Mouse (Mus musculus) liver, embryonic 14.5 days (tissue): Measurements from ENCODE around the gene Metap2. TPM values are rescaled to one million over a fixed set of nuclear protein-coding genes. Genes with fewer than 3 reads are reported as not detected.
A peak's percentile ranks its signal among the peaks of the same experiment; 100 is the strongest.

ENCODE experiments used
- ATAC-seq: fragments of 200-750 bp; cut with Nextera tagmentation; 2 replicates; pipeline ENCODE4 v1.8.0; 2017; ENCODE audit warnings: moderate number of reproducible peaks, mild to moderate bottlenecking, moderate library complexity; ENCODE audit not compliant: insufficient read depth
- DNase-seq, 3 experiments: peaks; one replicate each; pipeline ENCODE4 v3.0.0-alpha.2; 2012 to 2013; ENCODE audit warnings: low read depth in 3 of 3, low spot score in 3 of 3
- H3K27ac ChIP-seq: fragments of 300-500 bp; sonication (generic); 2 replicates; pipeline ENCODE4 v1.5.1; 2014; ENCODE audit warnings: moderate library complexity, mild to moderate bottlenecking, control low read depth, inconsistent platforms
- H3K27me3 ChIP-seq: fragments of 300-500 bp; sonication (generic); 2 replicates; pipeline ENCODE4 v1.6.1; 2014; ENCODE audit warnings: mild to moderate bottlenecking, low read length, moderate library complexity; ENCODE audit not compliant: control insufficient read depth, insufficient read depth
- H3K36me3 ChIP-seq: fragments of 300-500 bp; sonication (generic); replicated peaks from 2 replicates; pipeline ENCODE4 v1.6.1; 2014; ENCODE audit warnings: low read depth; ENCODE audit not compliant: control insufficient read depth, insufficient read depth
- H3K4me1 ChIP-seq, 2 experiments: fragments of 200-500 bp in 1 of 2; fragments of 300-500 bp in 1 of 2; sonication (generic) in 1 of 2; replicated peaks; 2 replicates each; pipeline ENCODE4 v1.6.1; 2012 to 2014; ENCODE audit warnings: antibody characterized with exemption in 1 of 2, inconsistent platforms in 1 of 2, low read length in 1 of 2; ENCODE audit not compliant: control insufficient read depth in 2 of 2, insufficient read depth in 2 of 2
- H3K4me2 ChIP-seq: fragments of 300-500 bp; sonication (generic); 2 replicates; pipeline ENCODE4 v1.6.1; 2014; ENCODE audit warnings: low read depth, mild to moderate bottlenecking, control low read depth, moderate library complexity
- H3K4me3 ChIP-seq, 2 experiments: fragments of 200-500 bp in 1 of 2; fragments of 300-500 bp in 1 of 2; sonication (generic) in 1 of 2; 2 replicates each; pipeline ENCODE4 v1.5.1; 2012 to 2014; ENCODE audit warnings: low read depth in 2 of 2, low read length in 2 of 2, mild to moderate bottlenecking in 2 of 2, control low read depth in 1 of 2, inconsistent platforms in 1 of 2, moderate library complexity in 1 of 2; ENCODE audit not compliant: insufficient read depth in 1 of 2
- H3K9ac ChIP-seq: fragments of 300-500 bp; sonication (generic); replicated peaks from 2 replicates; pipeline ENCODE4 v1.6.1; 2014; ENCODE audit warnings: mild to moderate bottlenecking, control low read depth, moderate library complexity
- H3K9me3 ChIP-seq: fragments of 300-500 bp; sonication (generic); 2 replicates; pipeline ENCODE4 v1.6.1; 2016; ENCODE audit warnings: low read length, mixed read lengths; ENCODE audit not compliant: control insufficient read depth
- CTCF ChIP-seq: IDR thresholded peaks from 2 replicates; pipeline ENCODE4 v1.5.1; 2016; ENCODE audit warnings: antibody characterized with exemption, low read depth, control low read depth
- EP300 ChIP-seq: IDR thresholded peaks from 2 replicates; pipeline ENCODE4 v1.6.1; 2016; ENCODE audit warnings: antibody characterized with exemption, low read depth
- WGBS: fragments of 180-500 bp; shearing (Covaris S2); extraction: QIAGEN DNeasy Blood & Tissue Kit; methylation state at CpG from one replicate; pipeline ENCODE4 v1.1.7; 2014; ENCODE audit not compliant: insufficient replicate concordance; 5-methylcytosine and 5-hydroxymethylcytosine counted together
- polyA plus RNA-seq, 2 experiments: library from polyadenylated mRNA; depleted of rRNA in 1 of 2; stranded (reverse) in 1 of 2; unstranded in 1 of 2; fragments of >200 nt; fragmentation: Nextera tagmentation in 1 of 2; extraction: Ambion mirVana in 1 of 2; gene quantifications; 2 replicates each; pipeline versions ENCODE4 v1.2.1 to v1.2.3; 2012 to 2014

The Metap2 gene
- polyA plus RNA-seq, 2 experiments = 176 to 181 TPM

- H3K9ac ChIP-seq = no peak overlapping the region
- no peak for ATAC-seq
- no peaks in the 10 kb centered on the region for H3K9me3 ChIP-seq
- TF ChIP-seq CTCF (no peak), EP300 (no peak)
- WGBS = 49% methylated on average over 1 of the region's 1 CpGs
- peaks cover 25 to 50% of the 10 kb centered on the region in 2 experiments for H3K4me1 ChIP-seq
- H3K4me3 ChIP-seq = no peak overlapping the region
- peak overlapping the region; percentile 68 for H3K27ac ChIP-seq
- H3K36me3 ChIP-seq = no peaks in the 10 kb centered on the region
- no peaks in the 10 kb centered on the region for H3K27me3 ChIP-seq
- peak overlapping the region; percentile 38 for H3K4me2 ChIP-seq
- DNase-seq = no peak
These were observed 16.0 kb upstream of the Metap2 start for GRCm38 (mm10) chr10:93912917-93913316.

- ATAC-seq = peak; percentile 85
- DNase-seq = no peak
- Histone ChIP-seq H3K36me3 (no peaks in the 10 kb centered on the region), H3K9ac (no peak overlapping the region), H3K4me2 (peak overlapping the region; percentile 38), H3K4me3 (no peak overlapping the region), H3K27ac (peak overlapping the region; percentile 68), H3K9me3 (no peaks in the 10 kb centered on the region), H3K4me1 (peaks cover 21 to 44% of the 10 kb centered on the region in 2 experiments), H3K27me3 (no peaks in the 10 kb centered on the region)
- WGBS = 61% methylated on average over 5 of the region's 5 CpGs
- TF ChIP-seq CTCF (no peak), EP300 (peak; percentile 89)
These were observed 15.4 kb upstream of the Metap2 start for GRCm38 (mm10) chr10:93912136-93912855.

GRCm38 (mm10) chr10:93911326-93911725, 14.4 kb upstream of the Metap2 start:
- peak overlapping the region; percentile 40 for H3K4me2 ChIP-seq
- no peak for TF ChIP-seq CTCF
- TF ChIP-seq EP300 = no peak
- 20% methylated on average over 5 of the region's 5 CpGs for WGBS
- H3K4me3 ChIP-seq = no peak overlapping the region
- H3K27ac ChIP-seq = peak overlapping the region; percentile 49
- DNase-seq = no peak
- no peak overlapping the region; the same call in 1 of the 2 replicates for H3K9ac ChIP-seq
- H3K36me3 ChIP-seq = no peaks in the 10 kb centered on the region
- no peak for ATAC-seq
- no peaks in the 10 kb centered on the region for H3K27me3 ChIP-seq
- peaks cover 21 to 44% of the 10 kb centered on the region in 2 experiments for H3K4me1 ChIP-seq
- H3K9me3 ChIP-seq = no peaks in the 10 kb centered on the region

GRCm38 (mm10) chr10:93909811-93910446, 13.0 kb upstream of the Metap2 start:
- Histone ChIP-seq H3K27me3 (no peaks in the 10 kb centered on the region), H3K27ac (no peak overlapping the region), H3K36me3 (no peaks in the 10 kb centered on the region), H3K4me2 (no peak overlapping the region), H3K9ac (no peak overlapping the region), H3K9me3 (no peaks in the 10 kb centered on the region), H3K4me1 (peaks cover 21 to 41% of the 10 kb centered on the region in 2 experiments), H3K4me3 (no peak overlapping the region)
- ATAC-seq (0 out of 2 replicates have a peak, but pooled peaks have one; percentile 31), DNase-seq (no peak)
- TF ChIP-seq CTCF (no peak), EP300 (no peak)
- 69% methylated on average over 5 of the region's 5 CpGs for WGBS

- no peaks in the 10 kb centered on the region for H3K9me3 ChIP-seq
- WGBS = 57% methylated on average over 1 of the region's 1 CpGs
- H3K9ac ChIP-seq = no peak overlapping the region
- H3K36me3 ChIP-seq = no peaks in the 10 kb centered on the region
- no peak overlapping the region for H3K27ac ChIP-seq
- H3K4me2 ChIP-seq = no peak overlapping the region
- H3K27me3 ChIP-seq = no peaks in the 10 kb centered on the region
- H3K4me3 ChIP-seq = no peak overlapping the region
- ATAC-seq = no peak
- no peak for DNase-seq
- H3K4me1 ChIP-seq = peaks cover 21 to 39% of the 10 kb centered on the region in 2 experiments
- TF ChIP-seq EP300 (no peak), CTCF (no peak)
These were observed 12.1 kb upstream of the Metap2 start for GRCm38 (mm10) chr10:93909015-93909414.
